Mouse (Mus musculus) lung, postnatal 36 days (tissue): ENCODE measurements at regions not wholly inside any gene's neighbourhood (a gene's known extent, or its start where the extent isn't known, plus 50 kb on each side); places are given as distances from the start of the nearest gene placed in this dataset.
"Not testable (repeated sequence)": the region's sequence is repeated elsewhere in the genome, so short reads cannot be mapped to it uniquely, and the experiment has no call there.

Experiments used
- DNase-seq: peaks from one replicate; pipeline ENCODE4 v3.0.0; 2022; ENCODE audit warnings: mixed read lengths

DNA sequence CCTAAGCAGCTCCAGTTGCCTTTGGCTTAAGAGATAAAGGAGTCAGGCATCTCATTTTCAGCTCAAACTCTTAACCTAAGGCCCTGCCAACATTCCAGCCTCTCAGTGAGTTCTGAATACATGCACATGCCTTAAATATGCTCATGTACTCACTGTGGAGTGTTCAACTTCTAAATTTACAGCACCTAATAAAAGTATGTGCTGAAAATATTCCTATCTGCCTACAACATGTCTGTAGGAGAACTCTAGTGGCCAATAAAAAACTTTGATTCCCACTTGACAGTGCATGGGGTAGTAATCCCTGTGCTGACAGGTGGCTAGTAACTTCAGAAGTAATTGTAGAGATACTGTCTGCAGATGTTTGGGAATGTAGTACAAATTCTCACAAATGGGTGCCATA is 319.3 kb upstream of the Intu start:
- no peak for DNase-seq

DNA sequence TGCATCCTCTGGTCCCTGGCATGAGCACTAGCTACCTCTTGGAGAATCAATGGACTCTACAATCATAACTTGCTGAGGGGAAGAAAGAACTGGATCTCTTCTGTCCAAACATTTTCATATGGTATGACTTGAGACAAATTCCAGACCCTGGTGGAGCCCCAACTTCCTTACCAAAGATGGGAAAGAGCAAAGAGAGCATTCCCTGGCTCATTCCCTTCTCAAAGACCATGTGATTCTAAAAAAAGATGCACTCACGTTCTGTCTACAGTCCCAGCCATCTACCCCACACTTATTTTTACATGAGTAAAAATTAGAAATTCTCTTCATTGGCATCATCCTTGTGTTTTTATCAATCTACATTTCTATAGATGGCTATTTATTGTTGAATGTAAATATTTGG is 304.3 kb upstream of the Intu start:
- no peak for DNase-seq

DNA sequence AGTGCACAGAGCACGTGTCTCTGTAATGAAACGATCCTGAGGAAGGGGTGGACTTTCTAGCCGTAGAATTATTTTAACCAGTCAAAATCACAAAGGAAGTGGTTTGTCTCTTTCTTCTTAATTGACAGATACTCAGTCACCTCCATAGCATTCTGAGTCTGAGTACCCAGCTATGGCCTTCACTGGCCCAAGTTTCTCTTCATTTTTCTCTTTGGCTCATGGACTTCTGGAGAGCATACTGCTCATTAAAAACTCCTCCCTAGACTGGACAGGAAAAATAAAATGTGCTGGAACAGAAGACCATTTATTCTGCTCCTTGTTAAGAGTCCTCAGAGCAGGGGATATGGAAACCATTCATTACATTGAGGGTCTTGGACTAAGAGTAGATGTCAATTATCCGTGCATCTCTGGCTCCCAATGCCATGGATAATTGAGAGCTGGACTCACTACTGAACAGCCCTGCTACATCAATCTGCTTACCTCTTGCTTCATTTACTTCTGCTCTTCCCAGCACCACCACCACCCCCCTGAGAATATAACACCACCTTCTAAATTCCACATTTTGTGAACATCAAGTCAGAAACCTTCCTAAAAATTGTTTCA is 287.5 kb upstream of the Intu start:
- DNase-seq: no peak

DNA sequence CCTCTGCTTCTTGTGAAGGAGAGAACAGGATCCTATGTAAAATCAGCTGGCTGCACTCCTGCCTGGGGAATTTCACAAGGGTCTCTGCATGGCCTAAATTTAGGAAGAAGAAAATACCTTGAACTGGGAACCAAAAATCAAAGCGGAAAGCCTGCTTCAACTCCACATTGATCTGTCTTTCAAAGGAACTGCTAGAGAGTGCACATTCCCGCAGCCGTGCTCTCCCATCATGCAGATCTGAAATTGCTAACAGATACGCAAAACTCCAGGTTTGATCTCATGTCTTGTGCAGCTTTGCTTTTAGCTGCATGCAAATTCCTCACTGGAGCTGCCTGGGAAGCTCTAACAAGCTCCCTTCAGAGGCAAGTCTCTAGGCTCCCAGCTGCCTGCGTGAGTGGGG is 276.7 kb upstream of the Intu start:
- DNase-seq: no peak

DNA sequence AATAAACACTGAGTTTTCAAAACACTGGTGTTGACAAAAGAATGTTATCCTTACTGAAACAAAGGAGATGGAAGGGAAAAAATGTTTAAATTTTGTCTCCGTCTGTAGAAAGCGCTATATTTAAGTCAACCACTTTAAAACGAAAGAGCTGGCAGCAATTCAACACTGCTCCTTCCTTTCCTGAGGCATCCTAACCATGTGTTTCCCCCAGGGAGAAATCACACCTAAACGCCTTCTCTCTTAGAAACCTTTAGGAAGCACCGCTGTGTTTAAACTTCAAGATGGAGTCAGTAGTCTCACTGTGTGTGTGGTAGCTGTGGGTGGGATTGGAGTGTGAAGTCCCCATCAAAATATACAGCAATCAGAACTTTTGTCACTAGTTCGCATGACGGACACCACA is 268.6 kb upstream of the Intu start:
- no peak for DNase-seq

DNA sequence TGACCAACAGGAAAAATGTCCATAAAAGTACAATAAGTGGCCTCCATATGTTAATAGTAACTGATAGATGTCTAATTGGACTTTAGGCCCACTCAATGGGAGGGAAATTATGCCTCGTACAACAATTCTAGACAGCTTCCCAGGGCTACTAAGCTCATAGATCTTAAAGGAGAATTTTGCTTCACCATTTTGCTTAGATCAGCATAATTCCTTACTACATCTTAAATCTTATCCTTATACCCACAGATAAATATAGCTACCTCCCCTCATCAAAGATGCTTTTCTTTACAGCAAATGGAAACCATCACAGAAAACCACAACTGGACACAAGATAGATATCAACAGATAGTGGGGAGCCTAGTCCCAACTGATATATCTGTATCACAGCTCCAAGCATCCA is 263.6 kb upstream of the Intu start:
- DNase-seq: no peak

DNA sequence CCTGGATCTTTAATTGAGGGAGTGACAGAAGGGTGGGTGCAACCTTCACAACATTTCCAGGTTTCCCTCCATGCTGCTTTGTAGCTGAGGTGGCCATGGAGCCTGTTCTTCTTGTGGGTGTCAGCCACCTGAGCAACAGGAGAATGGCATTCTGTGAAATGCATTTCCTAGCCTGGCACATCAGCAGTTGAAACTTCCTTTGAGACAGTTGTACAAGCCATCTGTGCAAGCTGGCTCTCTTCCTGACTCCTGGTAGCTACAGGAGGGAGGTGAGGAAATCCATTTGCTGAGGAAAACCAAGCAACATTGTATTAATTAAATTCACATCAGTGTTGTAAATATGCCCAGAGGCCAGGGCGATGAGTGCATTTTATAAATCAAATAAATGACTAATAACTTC is 248.2 kb upstream of the Intu start:
- DNase-seq: no peak

DNA sequence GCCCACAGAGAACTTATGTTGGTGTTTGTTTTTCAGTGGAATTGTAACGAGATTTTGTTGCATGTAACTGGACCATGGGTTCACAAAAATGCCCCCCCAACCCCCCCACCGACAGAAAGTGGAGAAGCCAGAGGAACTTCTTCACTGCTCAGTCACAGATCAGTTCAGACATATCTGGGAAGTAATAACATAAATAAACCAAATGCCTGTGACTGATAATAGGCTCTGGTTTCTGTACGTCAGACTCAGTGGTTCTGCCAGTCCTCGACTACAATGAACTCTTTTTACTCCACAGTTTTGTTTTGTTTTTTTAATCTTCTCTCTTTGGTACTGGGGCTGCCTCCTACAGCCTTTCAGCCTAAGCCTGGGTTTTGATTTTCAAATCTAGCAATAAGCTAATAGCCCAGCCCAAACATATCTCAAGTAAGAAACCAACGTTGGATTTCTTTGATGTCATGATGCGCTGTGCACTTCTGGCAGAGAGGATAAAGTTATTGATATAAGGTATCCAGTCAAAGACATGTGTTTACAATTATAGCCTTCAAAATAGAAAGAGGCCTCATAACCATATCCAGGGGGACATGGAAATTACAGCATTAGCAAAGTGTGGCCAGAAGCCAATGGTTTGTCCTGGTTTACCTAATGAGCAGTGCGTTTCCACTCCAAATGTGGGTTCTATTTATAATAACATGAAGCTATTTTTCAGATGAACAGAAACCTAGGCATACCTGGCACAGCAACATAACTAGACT is 244.0 kb upstream of the Intu start:
- no peak for DNase-seq

DNA sequence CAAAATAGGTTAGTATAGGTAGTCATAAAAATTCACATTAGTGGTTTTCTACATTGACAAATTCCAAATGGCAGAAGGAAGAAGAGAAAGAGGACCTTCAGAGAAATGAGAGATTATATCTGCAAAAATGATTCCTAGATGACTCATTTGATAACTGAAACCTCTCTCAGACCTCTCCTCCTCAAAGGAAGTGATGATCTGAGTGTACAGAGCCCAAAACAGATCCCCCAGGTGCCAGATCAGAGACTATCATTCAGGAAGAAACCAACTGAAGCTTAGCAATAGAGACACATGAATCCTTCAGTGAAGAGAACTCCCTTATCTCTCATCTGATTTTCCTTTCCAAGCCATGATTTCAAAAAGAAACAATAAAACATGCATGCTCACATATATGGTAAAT is 234.0 kb upstream of the Intu start:
- DNase-seq: no peak

DNA sequence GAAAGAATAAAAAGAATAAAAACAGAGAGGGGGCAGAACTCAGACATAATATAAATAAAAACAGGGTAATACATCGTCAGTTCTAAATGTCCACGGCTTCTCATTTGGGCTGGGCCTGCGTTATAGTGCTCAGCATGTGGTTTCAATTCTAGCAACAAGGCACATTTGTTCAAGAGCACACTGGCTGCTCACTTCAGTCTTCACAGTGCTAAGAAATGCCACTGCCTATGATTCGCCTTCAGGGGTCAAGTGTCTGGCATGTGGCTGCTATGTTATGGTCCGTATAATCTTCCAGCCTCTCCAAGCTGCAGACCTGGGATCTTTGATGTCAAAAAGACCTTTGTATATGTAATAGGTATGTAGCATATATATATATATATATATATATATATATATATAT is 210.8 kb upstream of the Intu start:
- DNase-seq: no peak

DNA sequence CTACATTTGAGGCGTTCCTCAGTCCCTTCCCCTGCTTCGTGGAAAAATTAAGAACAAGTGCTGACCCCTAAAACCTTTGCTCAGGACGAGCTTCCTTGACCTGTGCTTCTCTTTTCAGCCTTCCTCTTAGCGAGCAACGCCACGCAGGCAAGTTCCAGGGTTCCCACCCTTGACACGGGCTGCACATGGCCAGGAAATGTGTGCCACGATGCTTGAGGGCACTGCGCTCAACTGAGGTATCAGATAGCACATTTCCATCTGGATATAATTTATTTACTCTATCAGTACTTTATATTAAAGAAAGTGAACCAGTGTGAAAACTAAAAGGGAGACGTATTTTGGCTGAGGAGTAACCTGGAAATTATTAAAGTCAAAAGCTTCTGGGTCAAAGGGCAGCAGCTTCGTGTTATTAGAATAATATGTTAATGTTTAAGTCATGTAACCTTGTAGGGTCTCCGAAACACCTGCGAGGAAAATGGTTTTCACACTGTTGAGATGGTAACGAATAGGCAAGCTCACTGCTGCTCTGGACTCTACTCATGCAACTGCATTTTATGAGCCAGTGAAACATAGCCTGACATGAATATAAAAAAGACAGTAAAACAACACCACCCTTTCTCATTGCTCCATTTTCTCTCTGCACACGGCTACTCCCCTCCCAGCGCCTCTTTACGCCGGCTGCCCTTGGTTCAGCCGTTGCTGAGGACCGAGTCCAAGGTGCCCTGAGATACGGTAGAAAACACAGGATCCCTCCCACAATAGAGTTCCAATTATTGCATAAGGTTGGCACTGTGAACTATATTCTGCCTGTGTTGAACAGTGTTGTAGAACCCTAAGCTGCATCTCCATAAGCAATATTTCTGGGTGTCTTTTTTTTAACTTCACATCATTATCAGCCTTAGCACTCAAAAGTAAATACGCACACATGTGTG is 204.9 kb upstream of the Intu start:
- no peak for DNase-seq

DNA sequence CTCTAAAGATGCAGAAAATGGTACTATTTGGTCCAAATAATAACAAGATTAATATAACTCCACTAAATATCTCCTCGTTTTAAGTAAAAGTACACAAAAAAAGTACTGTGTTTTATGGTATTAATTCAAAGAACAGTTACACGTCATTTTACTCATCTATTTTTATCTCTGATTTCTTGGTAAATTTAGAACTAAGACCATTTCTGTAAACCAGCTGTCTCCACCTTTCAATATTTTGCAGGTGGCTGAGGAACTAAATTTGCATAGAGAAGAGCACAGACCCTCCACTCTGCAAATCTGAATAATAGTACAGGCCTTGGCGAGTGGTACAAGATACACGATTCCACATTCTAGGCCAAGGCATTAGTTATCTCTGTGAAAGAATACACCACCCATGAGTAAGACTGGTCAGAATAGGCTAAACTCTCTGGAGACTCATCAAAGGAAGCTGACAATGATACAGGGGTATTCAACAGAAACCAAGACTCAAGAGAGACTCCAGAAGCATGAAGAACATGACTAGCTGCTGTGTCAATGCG is 191.5 kb upstream of the Intu start:
- no peak for DNase-seq

DNA sequence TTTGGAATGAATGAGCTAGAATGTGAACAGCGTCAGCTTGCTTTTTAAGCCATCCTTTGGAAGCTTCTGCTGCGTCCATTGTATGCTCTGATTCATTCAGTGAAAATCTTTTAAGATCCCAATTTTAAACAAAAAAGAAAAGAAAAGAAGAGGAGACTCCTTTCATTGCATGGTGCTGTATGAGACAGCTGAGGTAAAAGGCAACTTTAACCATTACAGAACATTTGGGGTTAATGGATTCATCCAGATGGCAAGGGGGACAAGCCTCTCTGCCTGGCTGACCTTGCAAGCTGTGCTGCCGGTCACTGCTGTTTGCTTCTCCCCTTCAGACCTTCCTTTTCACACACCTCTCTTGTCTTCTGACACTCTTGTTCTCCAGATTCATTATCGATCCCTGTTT is 176.0 kb upstream of the Intu start:
- DNase-seq: no peak

DNA sequence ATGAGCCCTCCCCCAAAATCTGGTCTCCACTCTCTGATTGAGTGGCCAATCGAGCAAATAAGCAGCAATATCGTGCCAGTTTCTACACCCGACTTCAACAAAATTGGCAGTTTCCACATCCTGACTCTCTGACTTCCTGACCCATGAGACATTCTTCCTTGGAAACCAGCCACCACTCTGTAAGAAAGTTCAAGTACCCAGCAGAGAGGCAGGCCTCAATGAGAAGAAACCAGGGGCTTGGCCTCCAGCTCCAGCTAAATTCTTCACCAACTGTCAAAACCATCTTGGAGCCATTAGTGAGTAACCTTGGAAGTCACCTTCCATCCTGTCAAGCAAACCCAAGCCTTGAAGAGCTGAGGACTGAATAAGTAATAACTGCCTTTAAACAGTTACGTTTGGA is 162.7 kb upstream of the Intu start:
- DNase-seq: no peak

DNA sequence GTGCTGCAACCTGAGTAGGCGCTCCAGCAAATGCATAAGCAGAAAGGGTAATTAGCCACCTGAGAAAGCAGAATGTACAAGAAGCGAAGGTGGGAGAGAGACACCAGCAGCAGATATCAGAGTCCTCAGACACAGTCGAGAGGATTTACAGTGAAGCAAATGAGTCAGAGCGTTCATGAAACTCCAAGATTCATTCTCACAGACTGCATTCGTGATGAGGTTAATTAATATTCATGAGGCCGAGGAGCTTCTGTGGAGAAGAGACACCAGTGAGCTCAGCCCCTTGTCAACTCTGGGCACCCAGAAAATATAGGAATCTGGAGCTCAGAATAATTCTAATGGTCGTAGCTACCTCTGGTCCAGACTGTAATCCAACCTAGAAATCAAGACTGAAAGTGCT is 159.7 kb upstream of the Intu start:
- no peak for DNase-seq

DNA sequence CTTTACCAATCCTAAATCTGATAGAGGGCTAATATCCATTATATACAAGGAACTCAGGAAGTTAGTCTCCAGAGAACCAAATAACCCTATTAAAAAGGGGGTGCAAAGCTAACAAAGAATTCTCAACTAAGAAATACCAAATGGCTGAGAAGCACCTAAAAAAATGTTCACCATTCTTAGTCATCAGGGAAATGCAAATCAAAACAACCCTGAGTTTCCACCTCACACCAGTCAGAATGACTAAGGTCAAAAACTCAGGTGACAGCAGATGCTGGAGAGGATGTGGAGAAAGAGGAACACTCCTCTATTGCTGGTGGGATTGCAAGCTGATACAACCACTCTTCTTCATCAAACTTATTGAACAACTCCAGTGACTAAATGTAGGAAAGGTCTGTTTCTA is 154.9 kb upstream of the Intu start:
- DNase-seq: not testable (repeated sequence)

DNA sequence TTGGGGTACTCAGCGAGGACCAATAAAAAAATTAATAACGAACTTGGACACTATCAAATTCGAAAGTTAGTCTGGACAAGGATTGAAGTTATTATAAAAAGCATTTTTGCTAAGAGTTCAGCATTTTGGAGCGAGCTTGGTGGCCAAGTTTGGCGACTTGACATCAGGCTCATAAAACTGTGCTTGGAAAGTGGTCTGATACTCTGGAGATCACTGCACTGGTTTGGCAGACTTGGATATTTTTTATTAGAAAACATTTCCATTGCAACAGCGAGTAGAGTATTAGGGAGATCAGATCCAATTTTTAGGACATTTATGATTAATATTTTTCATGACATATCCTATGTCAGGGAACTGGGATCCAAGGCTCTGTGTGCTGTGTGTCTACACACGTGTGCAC is 153.7 kb upstream of the Intu start:
- peak; percentile 4 for DNase-seq

DNA sequence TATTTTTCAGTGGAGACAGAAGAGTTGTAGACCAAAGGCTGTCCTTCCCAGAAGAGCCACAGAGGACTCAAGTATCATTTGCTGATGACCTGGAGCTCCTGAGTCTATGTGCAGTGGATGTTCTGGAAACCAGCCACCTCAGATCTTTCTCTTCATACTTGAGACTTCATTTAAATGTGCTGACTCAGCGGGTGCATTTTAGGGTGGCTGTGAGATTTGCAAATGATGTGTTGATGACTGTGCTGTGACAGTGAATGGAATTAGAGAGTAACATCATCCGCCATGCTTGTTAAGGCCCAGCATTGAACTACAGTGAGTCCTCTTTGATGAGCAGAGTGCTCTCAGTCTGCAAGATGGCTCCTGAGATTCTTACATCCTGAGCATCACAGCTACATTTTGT is 152.0 kb upstream of the Intu start:
- DNase-seq: no peak

DNA sequence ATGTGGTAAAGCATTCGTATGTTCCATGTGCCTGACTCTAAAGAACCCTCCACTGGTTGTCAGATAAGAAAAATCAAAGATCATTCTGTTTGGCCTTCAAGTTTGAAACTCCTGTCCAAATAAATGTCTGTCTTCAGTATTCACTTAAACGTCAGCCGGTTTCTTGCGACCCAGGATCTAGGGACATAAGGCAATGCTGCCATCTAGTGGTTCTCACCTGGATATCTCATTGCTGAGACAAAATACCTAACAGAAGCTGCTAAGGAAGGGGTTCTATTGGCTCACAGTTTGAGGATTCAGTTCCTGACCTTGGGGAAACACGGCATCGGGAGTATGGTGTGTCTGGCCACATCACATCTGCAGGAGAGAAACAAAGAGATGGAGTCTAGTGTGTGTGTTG is 139.5 kb upstream of the Intu start:
- DNase-seq: peak; percentile 73

DNA sequence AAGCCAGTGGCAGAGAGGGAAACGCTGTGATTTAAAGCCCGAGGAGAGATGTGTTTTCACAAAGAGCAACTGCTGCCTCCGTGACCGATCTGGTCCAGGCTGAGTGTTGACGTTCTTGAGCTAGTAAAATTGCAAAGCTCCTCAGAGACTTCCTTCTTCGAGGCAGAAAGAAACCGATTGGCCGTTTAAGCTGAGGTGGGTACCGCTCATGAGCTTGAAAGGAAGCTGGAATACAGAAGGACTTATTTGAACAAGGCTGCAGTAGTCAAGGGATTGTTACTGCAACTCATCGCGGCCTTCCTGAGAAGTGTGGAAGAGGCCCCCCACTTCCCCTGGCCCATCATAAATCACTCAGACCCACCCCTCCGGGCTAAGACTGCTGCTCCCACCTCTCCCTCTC is 132.9 kb upstream of the Intu start:
- no peak for DNase-seq

DNA sequence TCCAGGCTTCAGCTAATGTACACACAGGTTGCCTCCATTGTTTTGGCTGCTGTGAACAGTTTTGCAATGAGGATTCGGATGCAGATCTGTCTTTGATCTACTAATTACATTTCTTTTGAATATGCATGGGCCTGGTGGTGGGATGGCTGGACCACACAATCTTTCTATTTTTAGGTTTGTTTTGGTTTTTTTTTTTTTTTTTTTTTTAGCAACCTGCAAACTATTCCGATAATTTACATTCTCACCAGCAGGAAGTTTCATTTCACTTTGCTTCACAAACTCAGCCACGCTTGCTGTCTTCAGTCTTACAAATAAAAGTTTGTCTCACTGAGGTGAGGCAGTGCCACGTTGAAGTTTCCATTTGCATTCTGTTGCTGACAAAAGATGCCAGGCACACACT is 127.7 kb upstream of the Intu start:
- DNase-seq: no peak

DNA sequence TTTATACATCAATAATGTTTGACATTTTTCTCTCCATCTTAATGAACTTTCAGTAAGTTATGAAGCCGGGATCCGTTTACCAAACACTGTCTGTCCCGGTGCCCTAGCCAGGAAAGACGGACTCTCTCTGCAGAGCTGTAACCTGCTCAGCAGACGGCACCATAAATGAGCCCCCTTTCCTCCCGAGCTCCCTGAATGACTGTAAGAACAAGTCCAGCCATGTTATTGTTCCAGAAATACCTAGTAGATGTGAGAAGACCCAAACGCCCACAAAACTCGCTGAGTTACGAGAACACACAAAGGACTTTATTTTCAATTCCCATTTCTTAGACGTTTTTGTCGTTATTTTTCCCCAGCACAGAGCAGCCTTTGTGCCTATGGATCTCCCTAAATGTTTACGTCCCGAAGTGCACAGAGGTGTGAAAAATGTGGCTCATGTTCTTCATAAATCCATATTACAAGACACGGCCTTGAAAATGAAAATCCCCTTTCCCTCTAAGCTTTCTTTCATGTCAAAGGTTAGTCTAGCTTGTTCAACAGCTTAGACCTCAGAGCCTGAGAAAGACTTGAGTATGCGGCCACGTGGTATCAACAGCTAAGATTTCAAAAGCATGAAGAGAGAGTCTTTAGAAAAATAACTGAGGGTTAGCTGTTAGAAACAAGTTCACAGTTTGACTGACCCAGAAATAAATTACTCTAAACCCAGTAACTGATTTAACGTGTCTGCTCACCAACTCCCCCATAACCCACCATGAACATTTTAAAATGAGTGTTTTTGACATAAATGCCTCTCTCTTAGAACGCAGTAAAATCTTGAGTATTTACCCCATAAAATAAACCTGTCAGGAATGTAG is 125.8 kb upstream of the Intu start:
- DNase-seq: no peak

DNA sequence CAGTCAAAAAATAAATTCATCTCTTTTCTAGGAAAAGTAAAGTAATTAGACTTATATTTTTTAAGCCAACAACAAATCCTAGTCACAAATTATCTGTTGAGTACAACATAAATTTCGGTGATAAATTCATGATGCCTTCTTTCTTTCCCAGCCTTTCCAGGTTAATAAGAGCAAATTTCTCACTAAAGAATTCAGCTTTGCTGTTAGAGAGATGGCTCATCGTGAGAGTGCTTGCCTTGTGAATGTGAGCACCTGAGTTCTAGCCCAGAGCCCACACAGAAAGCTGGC is 125.2 kb upstream of the Intu start:
- DNase-seq: no peak
